Mouse (Mus musculus): ENCODE measurements at regions not wholly inside any gene's neighbourhood (a gene's known extent, or its start where the extent isn't known, plus 50 kb on each side); places are given as distances from the start of the nearest gene placed in this dataset.

- WGBS, result 63% methylated on average over 2 of the region's 2 CpGs
- H3K27ac ChIP-seq (ENCODE audit: low read length), result no peak overlapping the region
- no peaks in the 10 kb centered on the region for H3K27me3 ChIP-seq (replicated peaks; ENCODE audit: control insufficient read depth, insufficient read depth, low read length)
- ATAC-seq, result no peak
- H3K9me3 ChIP-seq (ENCODE audit: control insufficient read depth, low read length), result no peaks in the 10 kb centered on the region
- H3K4me2 ChIP-seq (ENCODE audit: low read depth, low read length), result no peak overlapping the region
- H3K9ac ChIP-seq (ENCODE audit: low read depth, low read length), result no peak overlapping the region
- no peak overlapping the region for H3K4me3 ChIP-seq (ENCODE audit: low read length)
- no peaks in the 10 kb centered on the region for H3K36me3 ChIP-seq (ENCODE audit: control insufficient read depth, insufficient read depth, low read length)
- peaks cover 6% of the 10 kb centered on the region for H3K4me1 ChIP-seq (ENCODE audit: control insufficient read depth, insufficient read depth, low read length)
Observed at GRCm38 (mm10) chr16:92943901-92944300, 118.0 kb upstream of the Runx1 start.

- 33% methylated on average over 8 of the region's 8 CpGs for WGBS
- Histone ChIP-seq H3K4me2 (ENCODE audit: low read depth, low read length) (no peak overlapping the region), H3K36me3 (ENCODE audit: control insufficient read depth, insufficient read depth, low read length) (no peaks in the 10 kb centered on the region), H3K4me1 (ENCODE audit: control insufficient read depth, insufficient read depth, low read length) (peaks cover 6% of the 10 kb centered on the region), H3K9ac (ENCODE audit: low read depth, low read length) (no peak overlapping the region), H3K27ac (ENCODE audit: low read length) (no peak overlapping the region), H3K27me3 (replicated peaks; ENCODE audit: control insufficient read depth, insufficient read depth, low read length) (no peaks in the 10 kb centered on the region), H3K9me3 (ENCODE audit: control insufficient read depth, low read length) (no peaks in the 10 kb centered on the region), H3K4me3 (ENCODE audit: low read length) (no peak overlapping the region)
- ATAC-seq, result no peak
Observed at GRCm38 (mm10) chr16:92939618-92940017, 113.7 kb upstream of the Runx1 start.

- no peaks in the 10 kb centered on the region for H3K9me3 ChIP-seq (ENCODE audit: control insufficient read depth, low read length)
- H3K4me2 ChIP-seq (ENCODE audit: low read depth, low read length), result no peak overlapping the region
- no peak overlapping the region for H3K27ac ChIP-seq (ENCODE audit: low read length)
- H3K4me1 ChIP-seq (ENCODE audit: control insufficient read depth, insufficient read depth, low read length), result peaks cover 6% of the 10 kb centered on the region
- ATAC-seq, result no peak
- H3K27me3 ChIP-seq (replicated peaks; ENCODE audit: control insufficient read depth, insufficient read depth, low read length), result no peaks in the 10 kb centered on the region
- WGBS, result 80% methylated on average over 2 of the region's 2 CpGs
- no peak overlapping the region for H3K9ac ChIP-seq (ENCODE audit: low read depth, low read length)
- no peak overlapping the region for H3K4me3 ChIP-seq (ENCODE audit: low read length)
- H3K36me3 ChIP-seq (ENCODE audit: control insufficient read depth, insufficient read depth, low read length), result no peaks in the 10 kb centered on the region
Observed at GRCm38 (mm10) chr16:92935848-92936535, 110.0 kb upstream of the Runx1 start.

GRCm38 (mm10) chr16:92930103-92930502 is 104.2 kb upstream of the Runx1 start:
- Histone ChIP-seq H3K9ac (ENCODE audit: low read depth, low read length) (no peak overlapping the region), H3K36me3 (ENCODE audit: control insufficient read depth, insufficient read depth, low read length) (no peaks in the 10 kb centered on the region), H3K4me2 (ENCODE audit: low read depth, low read length) (no peak overlapping the region), H3K27ac (ENCODE audit: low read length) (no peak overlapping the region), H3K9me3 (ENCODE audit: control insufficient read depth, low read length) (no peaks in the 10 kb centered on the region), H3K27me3 (replicated peaks; ENCODE audit: control insufficient read depth, insufficient read depth, low read length) (no peaks in the 10 kb centered on the region), H3K4me1 (ENCODE audit: control insufficient read depth, insufficient read depth, low read length) (no peaks in the 10 kb centered on the region), H3K4me3 (ENCODE audit: low read length) (no peak overlapping the region)
- 88% methylated on average over 4 of the region's 4 CpGs for WGBS
- ATAC-seq, result no peak

GRCm38 (mm10) chr16:92928201-92928600 is 102.3 kb upstream of the Runx1 start:
- Histone ChIP-seq H3K36me3 (ENCODE audit: control insufficient read depth, insufficient read depth, low read length) (no peaks in the 10 kb centered on the region), H3K27ac (ENCODE audit: low read length) (no peak overlapping the region), H3K4me3 (ENCODE audit: low read length) (no peak overlapping the region), H3K9me3 (ENCODE audit: control insufficient read depth, low read length) (no peaks in the 10 kb centered on the region), H3K27me3 (replicated peaks; ENCODE audit: control insufficient read depth, insufficient read depth, low read length) (no peaks in the 10 kb centered on the region), H3K4me1 (ENCODE audit: control insufficient read depth, insufficient read depth, low read length) (no peaks in the 10 kb centered on the region), H3K4me2 (ENCODE audit: low read depth, low read length) (no peak overlapping the region), H3K9ac (ENCODE audit: low read depth, low read length) (no peak overlapping the region)
- no peak for ATAC-seq
- 55% methylated on average over 6 of the region's 7 CpGs for WGBS

GRCm38 (mm10) chr16:92927662-92928061 is 101.7 kb upstream of the Runx1 start:
- Histone ChIP-seq H3K9ac (ENCODE audit: low read depth, low read length) (no peak overlapping the region), H3K27ac (ENCODE audit: low read length) (no peak overlapping the region), H3K36me3 (ENCODE audit: control insufficient read depth, insufficient read depth, low read length) (no peaks in the 10 kb centered on the region), H3K27me3 (replicated peaks; ENCODE audit: control insufficient read depth, insufficient read depth, low read length) (no peaks in the 10 kb centered on the region), H3K9me3 (ENCODE audit: control insufficient read depth, low read length) (no peaks in the 10 kb centered on the region), H3K4me3 (ENCODE audit: low read length) (no peak overlapping the region), H3K4me2 (ENCODE audit: low read depth, low read length) (no peak overlapping the region), H3K4me1 (ENCODE audit: control insufficient read depth, insufficient read depth, low read length) (no peaks in the 10 kb centered on the region)
- no peak for ATAC-seq
- WGBS, result 33% methylated on average over 2 of the region's 2 CpGs

- no peak overlapping the region for H3K9ac ChIP-seq (ENCODE audit: low read depth, low read length)
- H3K4me2 ChIP-seq (ENCODE audit: low read depth, low read length), result no peak overlapping the region
- no peaks in the 10 kb centered on the region for H3K27me3 ChIP-seq (replicated peaks; ENCODE audit: control insufficient read depth, insufficient read depth, low read length)
- 89% methylated on average over 5 of the region's 5 CpGs for WGBS
- no peak overlapping the region for H3K4me3 ChIP-seq (ENCODE audit: low read length)
- no peaks in the 10 kb centered on the region for H3K4me1 ChIP-seq (ENCODE audit: control insufficient read depth, insufficient read depth, low read length)
- no peak for ATAC-seq
- no peaks in the 10 kb centered on the region for H3K9me3 ChIP-seq (ENCODE audit: control insufficient read depth, low read length)
- no peak overlapping the region for H3K27ac ChIP-seq (ENCODE audit: low read length)
- H3K36me3 ChIP-seq (ENCODE audit: control insufficient read depth, insufficient read depth, low read length), result no peaks in the 10 kb centered on the region
Observed at GRCm38 (mm10) chr16:92926853-92927252, 100.9 kb upstream of the Runx1 start.

- no peaks in the 10 kb centered on the region for H3K36me3 ChIP-seq (ENCODE audit: control insufficient read depth, insufficient read depth, low read length)
- H3K27ac ChIP-seq (ENCODE audit: low read length), result no peak overlapping the region
- H3K27me3 ChIP-seq (replicated peaks; ENCODE audit: control insufficient read depth, insufficient read depth, low read length), result no peaks in the 10 kb centered on the region
- H3K4me2 ChIP-seq (ENCODE audit: low read depth, low read length), result no peak overlapping the region
- no peaks in the 10 kb centered on the region for H3K4me1 ChIP-seq (ENCODE audit: control insufficient read depth, insufficient read depth, low read length)
- WGBS, result 87% methylated on average over 4 of the region's 4 CpGs
- H3K9ac ChIP-seq (ENCODE audit: low read depth, low read length), result no peak overlapping the region
- H3K4me3 ChIP-seq (ENCODE audit: low read length), result no peak overlapping the region
- no peak for ATAC-seq
- H3K9me3 ChIP-seq (ENCODE audit: control insufficient read depth, low read length), result no peaks in the 10 kb centered on the region
Observed at GRCm38 (mm10) chr16:92920947-92921346, 95.0 kb upstream of the Runx1 start.

GRCm38 (mm10) chr16:92917356-92917755 is 91.4 kb upstream of the Runx1 start:
- Histone ChIP-seq H3K9me3 (ENCODE audit: control insufficient read depth, low read length) (no peaks in the 10 kb centered on the region), H3K4me3 (ENCODE audit: low read length) (no peak overlapping the region), H3K27ac (ENCODE audit: low read length) (no peak overlapping the region), H3K27me3 (replicated peaks; ENCODE audit: control insufficient read depth, insufficient read depth, low read length) (no peaks in the 10 kb centered on the region), H3K4me1 (ENCODE audit: control insufficient read depth, insufficient read depth, low read length) (no peaks in the 10 kb centered on the region), H3K9ac (ENCODE audit: low read depth, low read length) (no peak overlapping the region), H3K36me3 (ENCODE audit: control insufficient read depth, insufficient read depth, low read length) (no peaks in the 10 kb centered on the region), H3K4me2 (ENCODE audit: low read depth, low read length) (no peak overlapping the region)
- WGBS, result 77% methylated on average over 2 of the region's 2 CpGs
- ATAC-seq, result no peak

GRCm38 (mm10) chr16:92915651-92916050 is 89.7 kb upstream of the Runx1 start:
- no peaks in the 10 kb centered on the region for H3K36me3 ChIP-seq (ENCODE audit: control insufficient read depth, insufficient read depth, low read length)

More at GRCm38 (mm10) chr16:92915651-92916050, 89.7 kb upstream of the Runx1 start:
- H3K9ac ChIP-seq (ENCODE audit: low read depth, low read length), result no peak overlapping the region
- ATAC-seq, result no peak
- 66% methylated on average over 6 of the region's 6 CpGs for WGBS
- no peaks in the 10 kb centered on the region for H3K27me3 ChIP-seq (replicated peaks; ENCODE audit: control insufficient read depth, insufficient read depth, low read length)
- H3K9me3 ChIP-seq (ENCODE audit: control insufficient read depth, low read length), result no peaks in the 10 kb centered on the region; the same call in 1 of the 2 replicates
- no peak overlapping the region for H3K4me3 ChIP-seq (ENCODE audit: low read length)
- H3K27ac ChIP-seq (ENCODE audit: low read length), result no peak overlapping the region
- H3K4me2 ChIP-seq (ENCODE audit: low read depth, low read length), result no peak overlapping the region
- no peaks in the 10 kb centered on the region for H3K4me1 ChIP-seq (ENCODE audit: control insufficient read depth, insufficient read depth, low read length)

Measured in intestine, embryonic 16.5 days (tissue).